Mouse (Mus musculus) olfactory bulb, adult 2 months (tissue): ENCODE measurements around the gene Bri3bp.

Experiments
- CTCF ChIP-seq: fragments of 200-500 bp; IDR thresholded peaks from 2 replicates; pipeline ENCODE4 v1.5.1; 2012; ENCODE audit warnings: low read depth, mild to moderate bottlenecking, low read length, moderate library complexity; ENCODE audit not compliant: insufficient read depth
- POLR2A ChIP-seq: fragments of 200-500 bp; IDR thresholded peaks from 2 replicates; pipeline ENCODE4 v1.6.1; 2012; ENCODE audit warnings: mild to moderate bottlenecking, low read depth, low read length, moderate library complexity; ENCODE audit not compliant: insufficient read depth

DNA sequence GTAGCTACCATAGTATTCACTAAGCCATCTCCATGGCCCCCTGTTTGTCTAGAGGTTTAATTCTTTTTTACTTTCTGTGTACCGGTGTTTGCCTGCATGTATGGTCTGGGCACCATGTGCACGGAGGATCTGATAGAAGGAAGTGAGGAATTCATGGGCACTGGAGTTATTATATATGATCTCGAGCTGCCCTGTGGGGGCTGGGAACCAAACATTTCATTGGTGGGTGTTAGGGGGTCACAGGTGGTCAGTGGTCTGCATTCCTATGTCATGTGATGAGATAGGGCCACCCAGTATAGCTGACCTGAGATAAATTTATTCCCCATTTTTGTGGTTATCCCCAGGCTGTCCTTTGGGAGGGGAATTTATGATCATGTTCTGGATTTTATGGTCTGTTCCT, 46.4 kb upstream of the Bri3bp start:
- no peak for TF ChIP-seq CTCF
- no peak for TF ChIP-seq POLR2A
